Mouse (Mus musculus) testis, postnatal 10 days (tissue): Measurements from ENCODE around the gene Setd6.

Experiments
- DNase-seq: peaks from one replicate; pipeline ENCODE4 v3.0.0; 2021; ENCODE audit warnings: low spot score

Gene Setd6

GRCm38 (mm10) chr8:95711029-95711428 is 4.7 kb upstream of the Setd6 start:
- no peak for DNase-seq

GRCm38 (mm10) chr8:95712395-95712794 is 3.3 kb upstream of the Setd6 start:
- DNase-seq, result no peak

- DNase-seq, result peak; percentile 82
Measured at GRCm38 (mm10) chr8:95713100-95714010, 2.3 kb upstream of the Setd6 start.

- DNase-seq, result no peak
Measured at GRCm38 (mm10) chr8:95714367-95714766, 1.3 kb upstream of the Setd6 start.

- no peak for DNase-seq
Measured at GRCm38 (mm10) chr8:95714837-95715413, 756 bp upstream of the Setd6 start.

- no peak for DNase-seq
Measured at GRCm38 (mm10) chr8:95716546-95717335, 1.1 kb downstream of the Setd6 start.

GRCm38 (mm10) chr8:95727625-95728024 is 11.9 kb downstream of the Setd6 start:
- no peak for DNase-seq

- DNase-seq, result no peak
Measured at GRCm38 (mm10) chr8:95738596-95738995, 22.9 kb downstream of the Setd6 start.

GRCm38 (mm10) chr8:95741732-95742131 is 26.1 kb downstream of the Setd6 start:
- DNase-seq, result no peak

- DNase-seq, result no peak
Measured at GRCm38 (mm10) chr8:95748028-95748427, 32.3 kb downstream of the Setd6 start.

- no peak for DNase-seq
Measured at GRCm38 (mm10) chr8:95751924-95752323, 36.2 kb downstream of the Setd6 start.

- DNase-seq, result no peak
Measured at GRCm38 (mm10) chr8:95760323-95760722, 44.6 kb downstream of the Setd6 start.

GRCm38 (mm10) chr8:95764133-95764532 is 48.5 kb downstream of the Setd6 start:
- no peak for DNase-seq
